Mouse (Mus musculus) adrenal gland, postnatal 25 days (tissue): ENCODE data around the gene Tmem140. TPM values are rescaled to one million over a fixed set of nuclear protein-coding genes. Genes with fewer than 3 reads are reported as not detected.

ENCODE experiments used
- DNase-seq: peaks from one replicate; pipeline ENCODE4 v3.0.0; 2021; ENCODE audit warnings: mixed read lengths
- long read RNA-seq: library from polyadenylated mRNA; stranded (forward); transcript quantifications from one replicate; pipeline ENCODE4 v2.0.0, GENCODE M21; 2021
- total RNA-seq: library from RNA; stranded (reverse); gene quantifications from 2 replicates; pipeline ENCODE4 v1.2.3, GENCODE M21; 2021

Gene Tmem140
- 10.5 and 18.9 TPM in 2 replicates for total RNA-seq
- long read RNA-seq, transcript Tmem140-201 (2 exons, 2,614 nt) = major isoform, 59 of 74 reads
- long read RNA-seq, partial matches to known transcripts = 0 of 74 reads
- long read RNA-seq, other reads (novel, unspliced or antisense) = 13 of 74 reads

- peak; percentile 44 for DNase-seq
Observed at GRCm38 (mm10) chr6:34862791-34863403, at the start of gene Tmem140. Gene Tmem140 (plus strand): TSS chr6:34863146.

GRCm38 (mm10) chr6:34824406-34824805, 38.5 kb upstream of the Tmem140 start:
- DNase-seq = no peak

- DNase-seq = no peak
Observed at GRCm38 (mm10) chr6:34832352-34832751, 30.6 kb upstream of the Tmem140 start.

- DNase-seq = no peak
Observed at GRCm38 (mm10) chr6:34861546-34862053, 1.3 kb upstream of the Tmem140 start.

- DNase-seq = no peak
Observed at GRCm38 (mm10) chr6:34862381-34862780, 565 bp upstream of the Tmem140 start.

- DNase-seq = no peak
Observed at GRCm38 (mm10) chr6:34863786-34864514, 1.0 kb downstream of the Tmem140 start.

GRCm38 (mm10) chr6:34865213-34865612, 2.3 kb downstream of the Tmem140 start:
- DNase-seq = no peak

- DNase-seq = no peak
Observed at GRCm38 (mm10) chr6:34865711-34866593, 3.0 kb downstream of the Tmem140 start.

GRCm38 (mm10) chr6:34866786-34867185, 3.8 kb downstream of the Tmem140 start:
- DNase-seq = no peak

GRCm38 (mm10) chr6:34867301-34867994, 4.5 kb downstream of the Tmem140 start:
- DNase-seq = no peak

GRCm38 (mm10) chr6:34867995-34868350, 5.0 kb downstream of the Tmem140 start:
- no peak for DNase-seq

- no peak for DNase-seq
Observed at GRCm38 (mm10) chr6:34868507-34869217, 5.7 kb downstream of the Tmem140 start.

- no peak for DNase-seq
Observed at GRCm38 (mm10) chr6:34869225-34869915, 6.4 kb downstream of the Tmem140 start.

GRCm38 (mm10) chr6:34870136-34870535, 7.2 kb downstream of the Tmem140 start:
- no peak for DNase-seq

GRCm38 (mm10) chr6:34870724-34871123, 7.8 kb downstream of the Tmem140 start:
- DNase-seq = no peak

- DNase-seq = no peak
Observed at GRCm38 (mm10) chr6:34871929-34872328, 9.0 kb downstream of the Tmem140 start.

GRCm38 (mm10) chr6:34872871-34873270, 9.9 kb downstream of the Tmem140 start:
- no peak for DNase-seq

- DNase-seq = peak; percentile 45
Observed at GRCm38 (mm10) chr6:34874101-34874921, 11.4 kb downstream of the Tmem140 start.

- no peak for DNase-seq
Observed at GRCm38 (mm10) chr6:34875268-34875761, 12.4 kb downstream of the Tmem140 start.
